Mouse (Mus musculus): ENCODE results near the gene Eva1c. TPM values are rescaled to one million over a fixed set of nuclear protein-coding genes. Genes with fewer than 3 reads are reported as not detected.
A peak's percentile ranks its signal among the peaks of the same experiment; 100 is the strongest.
"Not testable (repeated sequence)": the region's sequence is repeated elsewhere in the genome, so short reads cannot be mapped to it uniquely, and the experiment has no call there.

Eva1c gene
- polyA plus RNA-seq, 1 experiment from 2014 or later, result 2.5 TPM

DNA sequence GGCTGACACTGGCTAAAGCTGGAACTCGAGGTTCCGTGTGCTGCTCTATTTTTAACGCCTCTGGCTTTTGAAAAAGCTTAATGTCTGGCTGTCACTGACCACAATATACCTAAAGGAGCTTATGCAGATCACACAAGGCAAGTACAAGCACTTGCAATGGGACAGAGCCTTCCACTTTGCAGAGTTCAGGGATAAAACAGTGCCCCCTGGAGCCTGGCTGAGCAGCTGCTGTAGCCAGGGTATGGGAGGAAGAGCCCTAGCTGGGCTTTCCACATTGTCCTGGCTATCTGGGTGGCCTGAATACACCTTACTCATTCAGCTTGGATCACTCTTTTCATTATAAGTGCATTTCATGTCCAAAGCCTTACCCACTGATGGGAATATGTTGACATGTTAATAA is 24.6 kb upstream of the Eva1c start:
- Histone ChIP-seq H3K4me2 (no peak overlapping the region), H3K27me3 (no peaks in the 10 kb centered on the region), H3K4me1 (replicated peaks) (no peaks in the 10 kb centered on the region), H3K4me3 (no peak overlapping the region), H3K27ac (no peak overlapping the region), H3K9ac (no peak overlapping the region), H3K9me3 (no peaks in the 10 kb centered on the region), H3K36me3 (peaks cover 80% of the 10 kb centered on the region)
- no peak for ATAC-seq (ENCODE audit: low FRiP score)
- 86% methylated on average over 3 of the region's 3 CpGs for WGBS

DNA sequence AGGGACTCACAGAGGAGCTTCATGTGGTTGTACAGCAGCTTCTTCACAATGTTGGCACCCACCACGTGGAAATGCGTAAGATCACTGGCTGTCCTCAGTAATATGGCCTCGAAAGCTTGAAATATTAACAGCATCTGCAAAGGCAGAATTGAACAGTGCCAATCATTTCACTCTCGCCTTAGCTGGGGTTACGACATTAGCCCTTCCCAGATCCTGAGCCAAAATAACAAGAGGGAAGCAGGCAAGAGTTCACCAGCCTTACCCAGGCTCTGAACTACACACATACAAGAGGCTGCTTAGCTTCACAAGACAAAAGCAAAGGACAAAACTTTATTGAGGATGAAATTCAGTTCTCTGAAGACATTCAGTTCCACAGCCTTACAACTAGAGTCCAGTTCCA is 22.1 kb upstream of the Eva1c start:
- 97% methylated on average over 5 of the region's 5 CpGs for WGBS
- H3K4me3 ChIP-seq, result no peak overlapping the region
- no peaks in the 10 kb centered on the region for H3K27me3 ChIP-seq
- no peak for ATAC-seq (ENCODE audit: low FRiP score)
- H3K4me1 ChIP-seq (replicated peaks), result peaks cover 13% of the 10 kb centered on the region
- no peak overlapping the region for H3K9ac ChIP-seq
- H3K36me3 ChIP-seq, result peaks cover 56% of the 10 kb centered on the region
- no peaks in the 10 kb centered on the region for H3K9me3 ChIP-seq
- H3K27ac ChIP-seq, result no peak overlapping the region
- no peak overlapping the region for H3K4me2 ChIP-seq

DNA sequence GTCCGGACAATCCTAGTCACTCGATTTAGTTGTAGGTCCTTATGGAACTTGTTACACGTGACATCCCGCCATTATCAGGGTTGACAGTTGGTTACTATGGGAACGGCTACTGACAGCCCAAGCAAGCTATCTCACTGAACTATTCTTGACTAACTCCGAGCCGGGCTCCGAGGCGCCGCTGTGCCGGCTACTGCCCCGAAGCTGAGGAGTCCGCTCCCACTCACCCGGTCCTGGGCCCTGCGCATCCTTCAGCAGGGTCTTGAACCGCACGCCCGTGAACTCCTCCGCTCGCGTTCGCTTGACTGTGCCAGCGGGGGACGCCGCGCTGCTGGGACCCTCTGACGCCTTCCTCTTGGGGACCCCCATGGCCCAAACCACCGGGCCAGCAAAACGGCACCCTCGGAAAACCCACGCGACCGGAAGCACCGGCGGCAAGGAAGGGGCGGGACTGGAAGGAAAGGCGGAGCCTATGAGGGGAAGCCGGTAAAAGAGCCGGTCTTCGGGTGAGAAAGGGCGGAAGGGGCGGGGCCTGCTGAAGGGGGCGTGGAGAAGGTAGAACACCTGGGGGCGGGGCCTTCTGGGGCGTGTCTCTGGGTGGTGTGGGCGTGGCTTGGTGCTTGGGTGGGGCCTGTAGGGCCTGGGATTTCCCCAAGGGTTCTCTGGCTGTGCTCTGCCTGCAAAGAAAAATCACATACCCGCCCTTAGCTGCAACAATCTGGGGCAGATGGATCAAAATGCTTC is 16.4 kb upstream of the Eva1c start, which contains the start of gene Urb1:
Urb1 (minus strand) TSS at position 439 of the 741 bp plus-strand sequence.
- Histone ChIP-seq H3K4me2 (peak within 1 kb of the TSS; percentile 67), H3K27ac (peak within 1 kb of the TSS; percentile 80), H3K9ac (peak within 1 kb of the TSS; percentile 72), H3K36me3 (peaks cover 6% of the 10 kb centered on the region), H3K4me1 (replicated peaks) (peaks cover 23% of the 10 kb centered on the region), H3K4me3 (peak within 1 kb of the TSS; percentile 79), H3K9me3 (no peaks in the 10 kb centered on the region), H3K27me3 (no peaks in the 10 kb centered on the region)
- peak; percentile 96 for ATAC-seq (ENCODE audit: low FRiP score)
- under 1% methylated on average over 47 of the region's 47 CpGs for WGBS

DNA sequence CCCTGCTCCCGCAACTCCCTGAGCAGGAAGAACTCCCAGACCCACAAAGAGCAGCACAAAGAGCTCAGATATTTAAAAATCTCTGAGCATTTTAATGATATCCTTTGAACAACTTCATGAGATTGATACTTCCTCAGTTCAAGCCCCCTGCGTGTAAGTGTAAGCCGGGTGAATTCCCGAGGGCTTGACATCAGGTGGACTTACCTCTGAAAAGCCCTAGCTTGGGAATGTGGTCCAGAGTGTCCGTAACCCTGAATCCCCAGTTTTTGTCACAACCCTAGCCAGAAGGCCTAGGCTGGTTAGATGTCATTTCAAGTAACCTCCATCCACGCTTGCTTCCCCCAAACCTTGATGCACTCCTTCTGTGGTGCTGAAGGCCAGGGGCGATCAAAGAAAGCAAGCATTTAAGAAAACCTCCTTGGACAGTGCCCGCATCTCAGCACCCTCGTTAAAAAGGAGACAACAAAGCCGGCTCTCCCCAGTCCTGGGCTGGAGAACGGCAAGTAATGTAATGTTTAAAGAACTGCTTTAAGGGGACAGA is 15.7 kb upstream of the Eva1c start:
- H3K4me1 ChIP-seq (replicated peaks), result peaks cover 23% of the 10 kb centered on the region
- no peaks in the 10 kb centered on the region; the same call in 1 of the 2 replicates for H3K36me3 ChIP-seq
- ATAC-seq (ENCODE audit: low FRiP score), result peak; percentile 57
- peak overlapping the region; percentile 67 for H3K4me2 ChIP-seq
- H3K27me3 ChIP-seq, result no peaks in the 10 kb centered on the region
- H3K9ac ChIP-seq, result peak overlapping the region; percentile 72
- peak overlapping the region; percentile 80 for H3K27ac ChIP-seq
- WGBS, result 49% methylated on average over 11 of the region's 11 CpGs
- H3K4me3 ChIP-seq, result peak overlapping the region; percentile 79
- H3K9me3 ChIP-seq, result no peaks in the 10 kb centered on the region

DNA sequence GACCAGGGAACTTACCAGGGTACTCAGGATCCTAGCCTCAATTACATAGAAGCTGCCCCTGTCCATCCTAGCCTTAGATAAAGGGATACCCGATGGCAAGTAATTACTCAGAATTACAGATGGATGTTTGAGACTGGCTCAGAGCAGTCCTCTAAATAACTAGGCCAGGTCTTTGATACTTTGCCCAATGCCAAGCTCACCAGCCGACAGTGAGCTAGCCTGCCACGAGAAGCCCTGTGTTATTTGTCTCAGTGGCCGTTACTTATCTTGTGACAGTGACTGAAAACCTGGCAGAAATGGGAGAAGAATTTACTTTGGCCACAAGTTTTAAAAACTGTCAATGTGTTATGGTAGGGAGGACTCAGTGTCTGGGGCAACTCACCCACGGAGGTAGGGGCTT is 14.4 kb upstream of the Eva1c start:
- Histone ChIP-seq H3K27ac (no peak overlapping the region), H3K4me1 (replicated peaks) (peaks cover 23% of the 10 kb centered on the region), H3K4me3 (no peak overlapping the region), H3K9ac (no peak overlapping the region), H3K27me3 (no peaks in the 10 kb centered on the region), H3K9me3 (no peaks in the 10 kb centered on the region), H3K36me3 (no peaks in the 10 kb centered on the region), H3K4me2 (no peak overlapping the region)
- 89% methylated on average over 5 of the region's 5 CpGs for WGBS
- ATAC-seq (ENCODE audit: low FRiP score), result no peak

DNA sequence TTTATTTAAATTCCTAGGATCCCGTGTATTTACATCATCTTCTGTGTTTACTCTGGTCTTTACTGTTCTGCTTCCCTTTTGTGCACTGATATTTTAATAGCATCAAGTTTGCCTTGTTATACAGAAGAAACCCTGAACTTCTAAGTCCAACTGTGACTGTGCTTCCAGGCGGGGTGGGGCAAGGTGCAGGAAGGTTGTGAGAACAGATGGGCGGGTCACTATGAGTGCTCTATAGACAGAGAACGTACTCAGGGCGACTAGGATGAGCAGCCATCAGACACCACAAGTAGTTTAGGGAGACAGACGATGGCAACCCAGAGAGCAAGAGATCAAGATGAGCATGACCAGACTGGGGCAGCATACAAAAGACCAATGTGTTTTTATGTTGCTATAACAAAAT is 6.2 kb upstream of the Eva1c start:
- H3K4me1 ChIP-seq (replicated peaks), result no peaks in the 10 kb centered on the region
- H3K27ac ChIP-seq, result no peak overlapping the region
- no peak for ATAC-seq (ENCODE audit: low FRiP score)
- whole genome bisulfite sequencing, result 85% methylated on average over 6 of the region's 6 CpGs
- 0 out of 2 replicates have a peak, but pooled peaks cover 3% of the 10 kb centered on the region for H3K27me3 ChIP-seq
- H3K4me2 ChIP-seq, result no peak overlapping the region
- no peaks in the 10 kb centered on the region for H3K9me3 ChIP-seq
- no peak overlapping the region for H3K4me3 ChIP-seq
- H3K36me3 ChIP-seq, result no peaks in the 10 kb centered on the region
- H3K9ac ChIP-seq, result no peak overlapping the region

DNA sequence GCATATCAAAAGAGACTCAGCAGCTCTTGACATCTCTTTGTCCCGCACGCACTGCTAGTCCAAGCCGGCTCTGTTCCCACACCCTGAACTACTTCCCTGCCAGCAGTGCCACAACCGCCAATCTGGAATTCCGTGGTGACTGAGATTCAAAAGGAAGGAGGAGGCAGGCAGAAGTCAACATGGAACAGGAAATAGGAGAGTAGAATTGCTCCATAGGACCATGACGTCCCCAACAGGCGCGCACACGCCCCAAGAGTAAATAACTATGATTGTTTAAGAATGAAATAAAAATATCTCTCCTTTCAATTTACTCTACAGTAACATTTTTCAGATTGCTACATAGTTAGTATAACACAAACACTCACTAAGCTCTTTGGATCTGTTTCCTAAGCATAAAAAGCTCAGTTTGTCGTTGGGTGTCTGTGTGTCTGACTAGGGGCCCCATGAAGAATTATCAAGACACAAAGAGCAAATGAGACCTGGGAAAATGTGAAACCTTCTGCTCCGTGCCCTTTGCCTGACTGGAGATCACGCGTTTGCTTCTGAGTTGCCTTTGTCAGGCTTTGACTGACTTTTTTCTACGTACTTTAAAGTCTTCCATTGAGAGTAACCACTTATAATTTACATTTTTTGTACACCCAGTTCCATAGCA is 5.3 kb upstream of the Eva1c start:
- Histone ChIP-seq H3K4me3 (no peak overlapping the region), H3K27me3 (0 out of 2 replicates have a peak, but pooled peaks cover 3% of the 10 kb centered on the region), H3K27ac (no peak overlapping the region), H3K4me2 (no peak overlapping the region), H3K4me1 (replicated peaks) (no peaks in the 10 kb centered on the region), H3K9ac (no peak overlapping the region), H3K36me3 (no peaks in the 10 kb centered on the region), H3K9me3 (no peaks in the 10 kb centered on the region)
- WGBS, result 86% methylated on average over 14 of the region's 14 CpGs
- no peak for ATAC-seq (ENCODE audit: low FRiP score)

DNA sequence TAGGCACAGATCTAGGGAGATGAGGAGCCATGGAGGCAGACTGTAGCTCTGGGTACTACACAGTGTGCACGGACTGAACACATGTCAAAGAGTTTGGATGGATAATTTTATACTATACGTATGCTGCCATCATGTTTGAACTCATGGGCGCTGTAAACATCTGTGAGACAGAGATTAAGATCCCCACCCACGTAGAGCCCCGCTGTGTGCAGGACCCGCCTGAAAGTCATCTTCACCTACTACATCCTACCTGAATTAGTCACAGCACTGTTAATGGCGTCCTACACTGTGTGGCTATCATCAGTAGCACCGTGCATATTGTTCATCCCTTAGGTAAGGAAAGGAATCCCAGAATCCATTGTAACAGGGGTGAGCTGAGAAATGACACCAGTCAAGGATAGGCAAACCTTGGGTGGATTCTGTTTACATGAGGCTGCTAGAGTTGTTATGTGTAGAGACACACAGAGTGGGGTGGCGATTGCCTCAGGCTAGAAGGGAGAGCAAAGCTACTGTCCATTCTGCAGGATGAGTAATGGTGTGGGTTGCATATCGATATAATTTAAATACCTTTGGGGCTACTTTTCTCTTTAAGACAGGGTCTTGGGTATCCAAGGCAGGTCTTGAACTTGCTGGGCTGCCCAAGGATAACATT is 4.1 kb upstream of the Eva1c start:
- WGBS, result 92% methylated on average over 10 of the region's 10 CpGs

DNA sequence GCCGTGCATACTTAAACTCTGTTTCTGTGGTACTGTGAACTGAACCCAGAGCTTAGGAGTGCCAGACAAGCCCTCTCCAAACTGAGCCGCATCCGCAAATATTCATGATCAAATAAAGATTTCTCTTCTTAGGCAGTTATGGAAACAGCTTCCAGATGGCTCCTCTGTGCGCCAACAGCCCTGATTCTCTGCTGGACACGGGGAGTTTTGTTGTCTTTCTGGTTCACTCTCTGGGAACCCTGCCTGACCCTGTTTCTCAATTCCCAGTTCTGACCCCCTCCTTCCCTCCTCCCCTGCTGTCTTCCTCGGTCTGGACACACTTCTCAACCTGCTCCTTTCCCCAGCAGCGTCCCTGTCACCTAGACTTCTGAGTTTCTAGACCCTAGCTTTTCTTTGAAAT is 3.5 kb upstream of the Eva1c start:
- no peak overlapping the region for H3K4me3 ChIP-seq

More for the DNA sequence above, 4.1 kb upstream of the Eva1c start:
- Histone ChIP-seq H3K36me3 (no peaks in the 10 kb centered on the region), H3K4me3 (no peak overlapping the region), H3K27me3 (0 out of 2 replicates have a peak, but pooled peaks cover 3% of the 10 kb centered on the region), H3K27ac (no peak overlapping the region), H3K9ac (no peak overlapping the region), H3K9me3 (no peaks in the 10 kb centered on the region), H3K4me1 (replicated peaks) (no peaks in the 10 kb centered on the region), H3K4me2 (no peak overlapping the region)
- no peak for ATAC-seq (ENCODE audit: low FRiP score)

DNA sequence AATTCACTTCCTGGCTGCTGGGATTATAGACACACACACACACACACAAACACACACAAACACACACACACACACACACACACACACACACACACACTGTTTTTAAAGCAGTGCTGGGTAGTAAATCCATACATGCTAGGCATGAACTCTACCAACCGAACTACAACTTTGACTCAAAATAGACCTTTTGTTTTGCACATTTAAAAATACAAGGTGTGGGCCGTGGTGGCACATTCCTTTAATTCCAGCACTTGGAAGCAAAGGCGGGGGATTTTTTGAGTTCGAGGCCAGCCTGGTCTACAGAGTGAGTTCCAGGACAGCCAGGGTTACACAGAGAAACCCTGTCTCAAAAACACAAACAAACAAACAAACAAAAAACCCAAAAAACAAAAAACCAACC is 2.5 kb upstream of the Eva1c start:
- not testable (repeated sequence) for H3K9me3 ChIP-seq; H3K9ac ChIP-seq; H3K27ac ChIP-seq; H3K36me3 ChIP-seq; ATAC-seq (ENCODE audit: low FRiP score); H3K4me1 ChIP-seq (replicated peaks); H3K4me3 ChIP-seq; H3K4me2 ChIP-seq
- H3K27me3 ChIP-seq, result peaks cover 18% of the 10 kb centered on the region
- 80% methylated on average over 4 of the region's 4 CpGs for WGBS

More for the DNA sequence above, 3.5 kb upstream of the Eva1c start:
- Histone ChIP-seq H3K27ac (no peak overlapping the region), H3K9me3 (no peaks in the 10 kb centered on the region), H3K4me2 (no peak overlapping the region), H3K4me1 (replicated peaks) (no peaks in the 10 kb centered on the region), H3K27me3 (peaks cover 8% of the 10 kb centered on the region; the same call in 1 of the 2 replicates), H3K9ac (no peak overlapping the region), H3K36me3 (no peaks in the 10 kb centered on the region)
- WGBS, result 74% methylated on average over 7 of the region's 7 CpGs
- ATAC-seq (ENCODE audit: low FRiP score), result no peak

DNA sequence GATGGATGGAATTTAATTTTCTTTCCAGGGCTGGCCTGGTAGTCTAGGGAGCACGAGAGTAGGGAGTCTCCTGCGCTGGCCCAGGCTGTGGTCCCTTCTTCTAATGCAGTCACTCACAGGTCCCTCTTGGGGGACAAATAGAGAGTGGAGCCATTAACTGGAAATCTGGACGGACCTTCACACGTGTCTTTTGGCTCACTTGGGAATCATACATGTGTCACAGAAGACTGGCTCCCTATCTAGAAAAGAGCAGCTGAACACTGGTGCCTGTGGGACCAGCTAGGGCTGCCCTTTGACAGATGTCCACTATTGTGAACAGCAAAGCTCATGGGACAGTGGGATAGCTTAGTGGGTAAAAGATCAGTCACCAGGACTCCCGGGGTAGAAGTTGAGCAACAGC is 478 bp upstream of the Eva1c start:
- Histone ChIP-seq H3K27ac (no peak overlapping the region), H3K36me3 (no peaks in the 10 kb centered on the region), H3K4me1 (replicated peaks) (peaks cover 16% of the 10 kb centered on the region), H3K27me3 (peaks cover 38% of the 10 kb centered on the region), H3K9me3 (no peaks in the 10 kb centered on the region), H3K9ac (no peak overlapping the region), H3K4me3 (no peak overlapping the region), H3K4me2 (no peak overlapping the region)
- WGBS, result 86% methylated on average over 5 of the region's 5 CpGs
- ATAC-seq (ENCODE audit: low FRiP score), result no peak

DNA sequence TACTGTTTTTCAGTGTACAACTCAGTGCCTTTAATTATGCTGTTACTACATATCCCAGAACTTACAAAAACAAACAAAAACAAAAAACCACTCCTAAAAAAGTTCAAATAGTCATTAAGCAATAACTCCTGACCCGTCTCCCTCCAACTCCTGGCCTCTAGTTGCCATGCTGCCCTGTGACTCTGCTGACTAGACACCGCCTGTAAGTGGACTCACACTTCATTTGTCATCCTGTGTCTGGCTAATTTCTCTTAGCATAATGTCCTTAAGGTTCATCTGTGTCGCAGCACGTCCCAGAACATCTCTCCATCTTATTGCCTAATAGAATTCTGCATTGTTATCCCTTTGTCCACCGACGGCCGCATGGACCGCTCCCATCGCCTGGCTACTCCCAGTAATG is 979 bp downstream of the Eva1c start:
- Histone ChIP-seq H3K27ac (no peak overlapping the region), H3K9ac (no peak overlapping the region), H3K4me3 (no peak overlapping the region), H3K27me3 (peaks cover 52% of the 10 kb centered on the region), H3K9me3 (no peaks in the 10 kb centered on the region), H3K4me2 (no peak overlapping the region), H3K4me1 (replicated peaks) (peaks cover 22% of the 10 kb centered on the region), H3K36me3 (no peaks in the 10 kb centered on the region)
- 75% methylated on average over 9 of the region's 9 CpGs for WGBS
- ATAC-seq (ENCODE audit: low FRiP score), result no peak

All from hindbrain, embryonic 13.5 days (tissue).